Mouse (Mus musculus): ENCODE results near the gene Taco1.

DNA sequence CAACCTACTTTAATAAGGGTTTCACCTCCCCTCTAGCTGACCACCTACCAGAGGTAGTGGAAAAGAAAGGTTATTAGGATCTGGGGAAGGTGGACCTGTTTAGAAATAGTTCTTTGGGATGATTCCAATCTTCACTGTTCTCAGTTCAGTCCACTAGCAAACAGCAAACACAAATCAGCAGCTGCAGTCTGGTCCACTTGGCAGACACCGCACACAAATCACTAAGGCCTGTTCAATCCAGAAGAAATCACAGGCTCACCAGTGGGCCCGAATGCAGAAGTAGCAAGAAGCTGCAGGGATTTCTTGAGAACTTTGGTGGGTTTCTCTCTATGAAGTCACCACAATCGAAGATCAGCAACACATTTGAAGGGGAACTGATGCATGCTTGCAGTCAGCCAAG lies 37.0 kb downstream of the Taco1 start:
- no peak for TF ChIP-seq CTCF (IDR thresholded peaks at IDR 0.05; ENCODE audit: borderline replicate concordance, insufficient read depth, low read depth, low read length)
- no peak for TF ChIP-seq POLR2A (IDR thresholded peaks at IDR 0.05; ENCODE audit: borderline replicate concordance, insufficient read depth, low read length)

Data from cerebellum, adult 2 months (tissue).